Mouse (Mus musculus): ENCODE measurements around the gene Prom2. TPM values are rescaled to one million over a fixed set of nuclear protein-coding genes. Genes with fewer than 3 reads are reported as not detected.

The Prom2 gene
- polyA plus RNA-seq, 1 experiment from 2014 or later: 2.0 TPM

GRCm38 (mm10) chr2:127506131-127506632 is 35.1 kb downstream of the Prom2 start:
- 89% methylated on average over 6 of the region's 6 CpGs for WGBS
- no peaks in the 10 kb centered on the region for H3K36me3 ChIP-seq
- no peaks in the 10 kb centered on the region for H3K9me3 ChIP-seq (replicated peaks)
- ATAC-seq (replicated peaks; ENCODE audit: low FRiP score): no peak
- no peak overlapping the region for H3K27ac ChIP-seq
- H3K4me1 ChIP-seq: peaks cover 25% of the 10 kb centered on the region
- no peak overlapping the region for H3K9ac ChIP-seq
- peaks cover 23% of the 10 kb centered on the region for H3K27me3 ChIP-seq
- H3K4me3 ChIP-seq (replicated peaks): no peak overlapping the region
- no peak overlapping the region for H3K4me2 ChIP-seq

GRCm38 (mm10) chr2:127505196-127505595 is 36.1 kb downstream of the Prom2 start:
- Histone ChIP-seq H3K4me2 (no peak overlapping the region), H3K27me3 (peaks cover 26% of the 10 kb centered on the region), H3K4me1 (peaks cover 17% of the 10 kb centered on the region; the same call in 1 of the 2 replicates), H3K36me3 (no peaks in the 10 kb centered on the region), H3K9me3 (replicated peaks) (no peaks in the 10 kb centered on the region), H3K4me3 (replicated peaks) (no peak overlapping the region), H3K27ac (no peak overlapping the region), H3K9ac (no peak overlapping the region)
- 45% methylated on average over 4 of the region's 4 CpGs for WGBS
- no peak for ATAC-seq (replicated peaks; ENCODE audit: low FRiP score)

GRCm38 (mm10) chr2:127503751-127504549 is 37.3 kb downstream of the Prom2 start:
- no peaks in the 10 kb centered on the region for H3K36me3 ChIP-seq
- no peak overlapping the region for H3K9ac ChIP-seq
- no peak for ATAC-seq (replicated peaks; ENCODE audit: low FRiP score)
- H3K4me2 ChIP-seq: no peak overlapping the region
- H3K4me1 ChIP-seq: peaks cover 17% of the 10 kb centered on the region; the same call in 1 of the 2 replicates
- H3K4me3 ChIP-seq (replicated peaks): no peak overlapping the region
- H3K27me3 ChIP-seq: peaks cover 26% of the 10 kb centered on the region
- no peaks in the 10 kb centered on the region for H3K9me3 ChIP-seq (replicated peaks)
- 59% methylated on average over 8 of the region's 8 CpGs for WGBS
- H3K27ac ChIP-seq: no peak overlapping the region

GRCm38 (mm10) chr2:127501061-127501460 is 40.2 kb downstream of the Prom2 start:
- H3K27me3 ChIP-seq: peaks cover 20% of the 10 kb centered on the region
- H3K9ac ChIP-seq: no peak overlapping the region
- no peak overlapping the region for H3K4me3 ChIP-seq (replicated peaks)
- WGBS: 56% methylated on average over 7 of the region's 7 CpGs
- no peak overlapping the region for H3K4me2 ChIP-seq
- H3K36me3 ChIP-seq: no peaks in the 10 kb centered on the region
- H3K9me3 ChIP-seq (replicated peaks): no peaks in the 10 kb centered on the region
- H3K27ac ChIP-seq: no peak overlapping the region
- ATAC-seq (replicated peaks; ENCODE audit: low FRiP score): no peak
- no peaks in the 10 kb centered on the region for H3K4me1 ChIP-seq

GRCm38 (mm10) chr2:127498750-127499149 is 42.5 kb downstream of the Prom2 start:
- H3K36me3 ChIP-seq: no peaks in the 10 kb centered on the region
- no peaks in the 10 kb centered on the region for H3K9me3 ChIP-seq (replicated peaks)
- WGBS: 86% methylated on average over 8 of the region's 8 CpGs

GRCm38 (mm10) chr2:127496321-127496720 is 44.9 kb downstream of the Prom2 start:
- no peaks in the 10 kb centered on the region for H3K9me3 ChIP-seq (replicated peaks)
- ATAC-seq (replicated peaks; ENCODE audit: low FRiP score): no peak
- H3K4me3 ChIP-seq (replicated peaks): no peak overlapping the region
- no peaks in the 10 kb centered on the region for H3K36me3 ChIP-seq
- 69% methylated on average over 1 of the region's 1 CpGs for WGBS
- no peaks in the 10 kb centered on the region for H3K4me1 ChIP-seq
- H3K4me2 ChIP-seq: no peak overlapping the region
- no peak overlapping the region for H3K9ac ChIP-seq
- no peak overlapping the region for H3K27ac ChIP-seq
- H3K27me3 ChIP-seq: peaks cover 4% of the 10 kb centered on the region

More at GRCm38 (mm10) chr2:127498750-127499149, 42.5 kb downstream of the Prom2 start:
- Histone ChIP-seq H3K27ac (no peak overlapping the region), H3K4me1 (no peaks in the 10 kb centered on the region), H3K27me3 (peaks cover 12% of the 10 kb centered on the region), H3K4me3 (replicated peaks) (no peak overlapping the region), H3K9ac (no peak overlapping the region), H3K4me2 (no peak overlapping the region)
- ATAC-seq (replicated peaks; ENCODE audit: low FRiP score): no peak

GRCm38 (mm10) chr2:127484476-127485170 is 56.6 kb downstream of the Prom2 start:
- peak overlapping the region; percentile 50 for H3K4me2 ChIP-seq
- 9% methylated on average over 19 of the region's 19 CpGs for WGBS
- H3K27ac ChIP-seq: no peak overlapping the region
- H3K4me1 ChIP-seq: peaks cover 51% of the 10 kb centered on the region
- peaks cover 67% of the 10 kb centered on the region for H3K27me3 ChIP-seq
- no peak overlapping the region for H3K9ac ChIP-seq
- H3K4me3 ChIP-seq (replicated peaks): peak overlapping the region; percentile 21
- no peaks in the 10 kb centered on the region for H3K9me3 ChIP-seq (replicated peaks)
- ATAC-seq (replicated peaks; ENCODE audit: low FRiP score): peak; percentile 54
- no peaks in the 10 kb centered on the region for H3K36me3 ChIP-seq

GRCm38 (mm10) chr2:127483001-127483400 is 58.3 kb downstream of the Prom2 start:
- WGBS: 1% methylated on average over 18 of the region's 21 CpGs
- H3K9me3 ChIP-seq (replicated peaks): no peaks in the 10 kb centered on the region
- H3K4me1 ChIP-seq: peaks cover 57% of the 10 kb centered on the region
- peak overlapping the region; percentile 41; the same call in 1 of the 2 replicates for H3K9ac ChIP-seq
- ATAC-seq (replicated peaks; ENCODE audit: low FRiP score): peak; percentile 53
- H3K4me3 ChIP-seq (replicated peaks): peak overlapping the region; percentile 64
- H3K36me3 ChIP-seq: no peaks in the 10 kb centered on the region
- H3K27me3 ChIP-seq: peaks cover 71% of the 10 kb centered on the region
- H3K27ac ChIP-seq: peak overlapping the region; percentile 63
- peak overlapping the region; percentile 98 for H3K4me2 ChIP-seq

GRCm38 (mm10) chr2:127482533-127482911 is 58.7 kb downstream of the Prom2 start:
- peaks cover 71% of the 10 kb centered on the region for H3K27me3 ChIP-seq

GRCm38 (mm10) chr2:127481841-127482532 is 59.3 kb downstream of the Prom2 start:
- Histone ChIP-seq H3K4me1 (peaks cover 57% of the 10 kb centered on the region), H3K4me3 (replicated peaks) (peak overlapping the region; percentile 64), H3K27me3 (peaks cover 71% of the 10 kb centered on the region), H3K36me3 (no peaks in the 10 kb centered on the region), H3K9me3 (replicated peaks) (no peaks in the 10 kb centered on the region), H3K9ac (peak overlapping the region; percentile 41), H3K27ac (peak overlapping the region; percentile 63), H3K4me2 (peak overlapping the region; percentile 98)
- ATAC-seq (replicated peaks; ENCODE audit: low FRiP score): peak; percentile 31
- under 1% methylated on average over 59 of the region's 59 CpGs for WGBS

More at GRCm38 (mm10) chr2:127482533-127482911, 58.7 kb downstream of the Prom2 start:
- peak overlapping the region; percentile 41 for H3K9ac ChIP-seq
- no peaks in the 10 kb centered on the region for H3K9me3 ChIP-seq (replicated peaks)
- WGBS: under 1% methylated on average over 21 of the region's 21 CpGs
- peak overlapping the region; percentile 98 for H3K4me2 ChIP-seq
- peak; percentile 91 for ATAC-seq (replicated peaks; ENCODE audit: low FRiP score)
- peak overlapping the region; percentile 64 for H3K4me3 ChIP-seq (replicated peaks)
- H3K4me1 ChIP-seq: peaks cover 57% of the 10 kb centered on the region
- H3K27ac ChIP-seq: peak overlapping the region; percentile 63
- H3K36me3 ChIP-seq: no peaks in the 10 kb centered on the region

- H3K4me1 ChIP-seq: peaks cover 50% of the 10 kb centered on the region
- 56% methylated on average over 10 of the region's 10 CpGs for WGBS
- H3K27ac ChIP-seq: no peak overlapping the region
Observed at GRCm38 (mm10) chr2:127479763-127480162, 61.5 kb downstream of the Prom2 start.

More at GRCm38 (mm10) chr2:127479763-127480162, 61.5 kb downstream of the Prom2 start:
- no peak overlapping the region for H3K9ac ChIP-seq
- H3K4me2 ChIP-seq: no peak overlapping the region
- no peaks in the 10 kb centered on the region for H3K36me3 ChIP-seq
- no peak for ATAC-seq (replicated peaks; ENCODE audit: low FRiP score)
- no peaks in the 10 kb centered on the region for H3K9me3 ChIP-seq (replicated peaks)
- H3K4me3 ChIP-seq (replicated peaks): no peak overlapping the region
- H3K27me3 ChIP-seq: peaks cover 55% of the 10 kb centered on the region
